Mouse (Mus musculus): ENCODE results near the gene Tlcd1.
"Not testable (repeated sequence)": the region's sequence is repeated elsewhere in the genome, so short reads cannot be mapped to it uniquely, and the experiment has no call there.

Gene Tlcd1

GRCm38 (mm10) chr11:78176402-78176862 lies at the start of gene Tlcd1, which contains the start of gene Nek8:
Gene Tlcd1 (plus strand): TSS chr11:78176711.
Gene Nek8 (minus strand): TSS chr11:78176675.
- DNase-seq (ENCODE audit: low read depth, low spot score), result peak; percentile 90

GRCm38 (mm10) chr11:78126739-78127138 lies 49.8 kb upstream of the Tlcd1 start:
- DNase-seq (ENCODE audit: low read depth, low spot score), result no peak

GRCm38 (mm10) chr11:78129458-78129857 lies 47.1 kb upstream of the Tlcd1 start:
- no peak for DNase-seq (ENCODE audit: low read depth, low spot score)

- no peak for DNase-seq (ENCODE audit: low read depth, low spot score)
Measured at GRCm38 (mm10) chr11:78133915-78134314, 42.6 kb upstream of the Tlcd1 start.

GRCm38 (mm10) chr11:78134344-78134743 lies 42.2 kb upstream of the Tlcd1 start:
- DNase-seq (ENCODE audit: low read depth, low spot score), result no peak

GRCm38 (mm10) chr11:78135314-78135713 lies 41.2 kb upstream of the Tlcd1 start:
- not testable (repeated sequence) for DNase-seq (ENCODE audit: low read depth, low spot score)

GRCm38 (mm10) chr11:78136132-78136531 lies 40.4 kb upstream of the Tlcd1 start:
- no peak for DNase-seq (ENCODE audit: low read depth, low spot score)

- no peak for DNase-seq (ENCODE audit: low read depth, low spot score)
Measured at GRCm38 (mm10) chr11:78137584-78137983, 38.9 kb upstream of the Tlcd1 start.

GRCm38 (mm10) chr11:78138023-78138422 lies 38.5 kb upstream of the Tlcd1 start:
- no peak for DNase-seq (ENCODE audit: low read depth, low spot score)

- DNase-seq (ENCODE audit: low read depth, low spot score), result no peak
Measured at GRCm38 (mm10) chr11:78140665-78141064, 35.8 kb upstream of the Tlcd1 start.

GRCm38 (mm10) chr11:78143520-78143919 lies 33.0 kb upstream of the Tlcd1 start:
- no peak for DNase-seq (ENCODE audit: low read depth, low spot score)

- no peak for DNase-seq (ENCODE audit: low read depth, low spot score)
Measured at GRCm38 (mm10) chr11:78146168-78146567, 30.3 kb upstream of the Tlcd1 start.

- DNase-seq (ENCODE audit: low read depth, low spot score), result no peak
Measured at GRCm38 (mm10) chr11:78146707-78147543, 29.6 kb upstream of the Tlcd1 start.

GRCm38 (mm10) chr11:78151161-78151560 lies 25.4 kb upstream of the Tlcd1 start:
- DNase-seq (ENCODE audit: low read depth, low spot score), result no peak

- DNase-seq (ENCODE audit: low read depth, low spot score), result no peak
Measured at GRCm38 (mm10) chr11:78152299-78153231, 23.9 kb upstream of the Tlcd1 start.

GRCm38 (mm10) chr11:78153778-78154177 lies 22.7 kb upstream of the Tlcd1 start:
- DNase-seq (ENCODE audit: low read depth, low spot score), result no peak

GRCm38 (mm10) chr11:78155674-78156073 lies 20.8 kb upstream of the Tlcd1 start:
- no peak for DNase-seq (ENCODE audit: low read depth, low spot score)

- DNase-seq (ENCODE audit: low read depth, low spot score), result no peak
Measured at GRCm38 (mm10) chr11:78156156-78156699, 20.3 kb upstream of the Tlcd1 start.

GRCm38 (mm10) chr11:78159096-78159495 lies 17.4 kb upstream of the Tlcd1 start:
- DNase-seq (ENCODE audit: low read depth, low spot score), result peak; percentile 89

GRCm38 (mm10) chr11:78159557-78159956 lies 17.0 kb upstream of the Tlcd1 start:
- no peak for DNase-seq (ENCODE audit: low read depth, low spot score)

- DNase-seq (ENCODE audit: low read depth, low spot score), result no peak
Measured at GRCm38 (mm10) chr11:78160171-78160570, 16.3 kb upstream of the Tlcd1 start.

- no peak for DNase-seq (ENCODE audit: low read depth, low spot score)
Measured at GRCm38 (mm10) chr11:78160675-78161074, 15.8 kb upstream of the Tlcd1 start.

All from WW6 (cell line).